Mouse (Mus musculus) telencephalon, adult 2 months (tissue): ENCODE results near the gene Hoxc10.
A peak's percentile ranks its signal among the peaks of the same experiment; 100 is the strongest.

Experiments used
- DNase-seq: peaks from one replicate; pipeline ENCODE4 v3.0.0-alpha.2; 2011; ENCODE audit warnings: low read depth, low spot score

Gene Hoxc10

GRCm38 (mm10) chr15:102967511-102968397 is 1.2 kb downstream of the Hoxc10 start:
- no peak for DNase-seq

DNA sequence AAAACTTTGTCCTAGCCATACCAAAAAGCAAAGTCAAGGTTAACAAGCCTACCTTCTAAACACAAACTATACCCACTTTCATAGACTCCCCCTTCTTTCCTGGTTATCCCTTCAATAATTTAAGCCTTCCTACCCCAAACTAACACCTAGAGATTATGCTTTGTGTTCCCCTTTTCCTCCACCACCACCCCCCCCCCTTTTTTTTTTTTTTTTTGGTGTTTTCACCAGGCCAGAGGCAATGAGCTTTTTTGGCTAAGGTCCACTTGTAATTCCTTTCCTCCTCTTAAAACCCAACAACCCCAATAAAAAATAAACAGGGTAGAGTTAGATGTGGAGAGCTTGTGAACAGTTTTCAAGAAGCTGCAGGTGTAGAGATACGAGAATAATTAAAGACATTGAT is 2.7 kb downstream of the Hoxc10 start:
- no peak for DNase-seq

DNA sequence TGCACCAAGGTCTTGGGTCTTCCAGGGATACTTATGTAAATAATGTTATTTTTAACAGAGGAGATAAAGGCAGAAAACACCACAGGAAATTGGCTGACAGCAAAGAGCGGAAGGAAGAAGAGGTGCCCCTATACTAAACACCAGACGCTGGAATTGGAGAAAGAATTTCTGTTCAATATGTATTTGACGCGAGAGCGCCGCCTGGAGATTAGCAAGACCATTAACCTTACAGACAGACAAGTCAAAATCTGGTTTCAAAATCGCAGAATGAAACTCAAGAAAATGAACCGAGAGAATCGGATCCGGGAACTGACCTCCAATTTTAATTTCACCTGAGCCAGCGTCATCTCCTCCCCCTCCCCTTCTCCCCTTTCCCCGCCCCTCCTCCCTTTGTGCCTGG is 4.1 kb downstream of the Hoxc10 start:
- no peak for DNase-seq

DNA sequence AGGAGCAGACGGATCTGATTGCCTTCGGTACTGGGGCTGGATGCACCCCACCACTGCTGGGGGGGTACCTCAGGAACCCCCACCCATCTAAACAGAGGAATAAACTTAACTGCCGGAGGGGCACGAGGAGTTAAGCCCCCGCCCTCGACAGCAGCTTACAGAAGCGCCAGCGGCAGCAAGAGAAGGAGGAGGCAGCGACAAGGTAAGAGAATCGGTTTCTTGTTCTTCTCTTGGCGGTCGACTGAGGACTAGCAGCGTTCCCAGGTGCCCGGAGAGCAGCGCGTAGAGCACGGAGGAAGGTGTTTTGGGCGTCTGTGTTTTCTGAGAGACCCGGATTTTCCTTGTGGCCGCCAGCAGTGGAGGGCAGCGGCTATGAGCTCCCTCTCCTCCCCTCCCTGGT is 5.7 kb downstream of the Hoxc10 start:
- no peak for DNase-seq

- no peak for DNase-seq
Observed at GRCm38 (mm10) chr15:102972753-102973152, 6.2 kb downstream of the Hoxc10 start.

DNA sequence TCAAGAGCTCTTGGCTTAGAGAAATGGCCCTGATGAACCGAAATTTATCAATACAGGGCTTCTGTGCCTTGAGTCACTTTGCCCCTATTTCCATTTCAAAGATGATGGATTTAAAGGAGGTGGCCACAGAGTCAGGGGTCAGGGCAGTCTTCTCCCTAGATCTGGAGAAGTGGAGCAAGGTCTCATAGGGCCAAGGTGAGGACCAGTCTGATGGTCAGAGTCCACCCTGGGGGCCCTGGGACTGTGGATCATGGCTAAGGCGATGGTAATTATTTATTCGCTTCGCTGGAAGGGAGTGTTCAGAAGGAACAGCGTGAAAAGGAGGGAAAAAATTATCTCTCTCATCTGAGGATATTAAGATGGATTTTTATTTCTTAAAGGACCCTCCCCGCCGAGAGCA is 8.4 kb downstream of the Hoxc10 start:
- DNase-seq, result no peak

GRCm38 (mm10) chr15:102975688-102976111 is 9.1 kb downstream of the Hoxc10 start:
- DNase-seq, result no peak

GRCm38 (mm10) chr15:102976171-102976570 is 9.6 kb downstream of the Hoxc10 start, which contains the start of gene Hoxc9:
Gene Hoxc9 (plus strand): TSS chr15:102976439.
- no peak for DNase-seq

DNA sequence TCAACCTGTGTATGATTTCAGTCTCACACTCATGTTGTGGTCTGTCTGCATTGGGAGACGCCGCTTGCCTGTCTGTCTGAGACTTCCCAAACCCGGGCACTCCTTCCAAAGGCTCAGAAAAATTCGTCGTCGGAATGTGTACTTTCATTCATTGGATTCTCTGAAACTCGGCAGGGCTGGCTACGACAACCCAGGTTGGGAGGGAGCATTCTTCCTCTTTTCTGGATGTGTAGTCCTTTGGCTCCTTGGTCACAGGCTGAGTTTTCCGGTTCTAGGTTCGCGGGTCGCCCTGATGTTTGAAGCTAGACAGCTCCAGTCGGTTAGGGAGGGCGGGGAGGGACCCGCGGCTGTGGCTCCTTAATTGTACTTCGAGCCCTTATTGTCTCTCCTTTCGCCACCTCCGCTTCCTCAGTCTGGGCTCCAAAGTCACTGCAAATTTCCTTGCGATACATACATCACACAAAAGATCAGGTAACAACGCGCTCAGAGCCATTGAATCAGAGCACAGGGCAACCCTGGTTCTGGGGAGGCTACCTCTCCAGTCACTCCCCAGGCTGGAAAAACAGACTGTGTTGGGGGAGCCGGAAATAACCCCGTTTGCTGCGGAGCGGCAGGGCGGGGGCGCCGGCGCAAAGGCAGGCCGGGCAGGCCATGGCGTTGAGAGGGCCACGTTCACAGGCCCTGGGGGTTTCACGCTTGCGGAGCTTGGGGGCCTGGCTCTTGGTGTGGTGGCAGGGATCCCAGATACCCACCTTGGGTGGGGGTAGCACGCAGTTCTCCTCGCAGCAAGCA is 10.2 kb downstream of the Hoxc10 start:
- DNase-seq, result no peak

DNA sequence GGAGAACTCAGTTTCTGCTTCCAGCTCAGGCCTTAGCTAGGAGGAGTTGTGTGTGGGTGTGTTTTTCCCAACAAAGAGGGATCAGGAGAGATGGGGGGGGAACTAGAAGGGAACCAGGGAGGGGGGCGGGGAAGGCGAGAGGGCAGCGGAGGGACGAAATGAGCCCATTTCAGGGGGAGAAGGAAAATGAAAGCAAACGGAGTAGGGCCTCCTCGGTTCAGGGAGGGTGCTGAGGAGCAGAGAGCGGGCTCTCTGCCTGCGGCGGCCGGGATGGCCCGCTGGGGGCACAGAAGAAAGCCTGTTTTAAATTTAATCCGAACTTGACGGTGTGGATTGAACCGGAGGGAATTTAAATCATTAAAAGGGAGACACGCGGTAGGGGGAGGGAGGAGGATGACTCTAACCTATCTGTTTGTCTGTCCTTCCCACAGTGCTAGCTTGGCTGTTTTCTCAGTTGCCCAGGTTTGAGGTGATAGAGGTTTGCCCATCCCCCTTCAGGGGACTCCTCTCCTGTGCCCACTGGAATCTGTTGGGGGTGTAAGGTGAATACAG is 10.9 kb downstream of the Hoxc10 start:
- DNase-seq, result no peak

DNA sequence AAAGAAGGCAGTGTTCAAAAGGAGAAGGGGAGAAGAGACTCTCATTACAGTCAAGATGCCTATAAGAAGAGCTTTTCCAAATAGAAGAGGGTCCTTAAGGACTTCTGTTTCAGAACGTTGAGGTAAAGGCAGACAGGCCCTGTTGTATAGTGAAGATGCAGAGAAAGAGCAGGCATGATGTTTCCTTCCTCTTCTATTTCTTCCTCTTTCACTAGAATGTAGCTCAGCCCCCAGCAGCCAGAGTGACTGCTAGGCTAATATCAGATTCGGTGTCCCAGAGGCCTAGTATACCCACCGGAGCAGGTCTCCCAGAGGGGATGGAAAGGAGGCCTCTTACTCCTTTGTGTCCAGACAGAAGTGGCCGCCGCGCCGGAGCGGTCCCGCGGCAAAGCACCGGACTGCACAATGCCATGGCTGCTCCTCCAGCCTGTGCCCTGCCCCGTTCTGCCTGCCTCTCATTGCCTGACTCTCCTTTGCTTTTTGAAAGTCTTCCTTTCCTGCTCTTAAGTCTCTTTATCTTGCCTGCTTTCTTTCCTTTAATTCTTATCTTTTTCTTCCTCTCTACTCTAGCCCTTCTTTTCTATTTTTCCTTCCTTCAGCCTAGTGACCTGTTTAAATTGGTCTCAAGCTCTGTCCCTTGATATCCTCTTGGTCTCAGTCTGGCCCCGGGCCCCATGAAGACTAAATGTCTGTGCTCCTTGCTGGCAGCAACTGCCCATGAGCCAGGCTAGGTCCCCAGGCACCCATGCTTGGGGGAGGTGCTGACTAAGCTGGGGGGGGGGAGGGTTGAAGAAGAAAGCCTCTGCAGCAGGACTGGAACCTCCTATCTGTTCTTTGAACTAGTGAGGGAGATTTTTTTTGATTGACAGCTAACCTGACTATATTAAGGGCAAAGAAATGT is 12.3 kb downstream of the Hoxc10 start:
- no peak for DNase-seq

DNA sequence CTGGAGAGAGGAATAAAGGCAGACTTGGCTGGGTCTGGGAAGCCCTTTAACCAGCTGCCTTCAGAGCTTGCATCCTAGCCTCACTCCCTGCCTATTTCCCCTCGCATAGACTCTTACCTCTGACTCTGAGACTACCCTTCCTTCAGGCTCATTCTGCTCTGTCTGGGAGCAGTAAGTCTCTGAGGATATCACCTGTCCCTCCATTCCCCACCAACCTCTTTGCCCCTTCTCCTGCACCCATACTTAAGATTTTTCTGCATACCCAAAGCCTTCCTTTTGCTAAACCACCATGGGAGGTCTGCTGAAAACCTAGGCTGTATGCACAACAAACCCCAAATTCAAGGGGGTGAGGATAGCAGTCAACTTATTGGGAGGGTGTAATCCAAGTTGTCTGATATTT is 13.3 kb downstream of the Hoxc10 start:
- no peak for DNase-seq

- DNase-seq, result no peak
Observed at GRCm38 (mm10) chr15:102980352-102980751, 13.8 kb downstream of the Hoxc10 start.

GRCm38 (mm10) chr15:102980912-102981311 is 14.3 kb downstream of the Hoxc10 start:
- no peak for DNase-seq

DNA sequence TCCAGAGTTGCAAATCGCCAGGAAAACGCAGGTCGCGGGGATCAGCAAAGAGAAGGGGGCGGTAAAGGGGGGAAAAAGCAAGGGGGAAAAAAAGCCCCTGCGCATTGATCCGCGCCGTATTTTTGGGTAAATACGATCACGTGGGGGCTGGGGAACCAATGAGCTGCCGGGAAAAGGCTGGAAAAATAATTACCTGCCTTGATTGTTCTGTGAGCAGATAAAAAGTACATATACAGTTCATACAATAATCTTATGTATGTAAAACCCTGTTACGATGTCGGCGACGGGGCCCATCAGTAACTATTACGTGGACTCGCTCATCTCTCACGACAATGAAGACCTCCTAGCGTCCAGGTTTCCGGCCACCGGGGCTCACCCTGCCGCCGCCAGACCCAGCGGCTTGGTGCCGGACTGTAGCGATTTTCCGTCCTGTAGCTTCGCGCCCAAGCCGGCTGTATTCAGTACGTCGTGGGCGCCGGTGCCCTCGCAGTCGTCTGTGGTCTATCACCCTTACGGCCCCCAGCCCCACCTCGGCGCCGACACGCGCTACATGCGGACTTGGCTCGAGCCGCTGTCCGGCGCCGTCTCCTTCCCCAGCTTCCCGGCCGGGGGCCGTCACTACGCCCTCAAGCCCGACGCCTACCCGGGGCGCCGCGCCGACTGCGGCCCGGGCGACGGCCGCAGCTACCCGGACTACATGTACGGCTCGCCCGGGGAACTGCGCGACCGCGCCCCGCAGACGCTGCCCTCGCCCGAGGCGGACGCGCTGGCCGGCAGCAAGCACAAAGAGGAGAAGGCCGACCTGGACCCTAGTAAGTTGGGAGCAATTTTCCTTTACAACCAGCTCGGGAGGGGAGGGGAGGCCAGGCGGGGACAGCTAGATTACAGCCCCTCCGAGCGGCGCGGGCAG is 15.0 kb downstream of the Hoxc10 start:
- DNase-seq, result no peak

- no peak for DNase-seq
Observed at GRCm38 (mm10) chr15:102983716-102984115, 17.1 kb downstream of the Hoxc10 start.

DNA sequence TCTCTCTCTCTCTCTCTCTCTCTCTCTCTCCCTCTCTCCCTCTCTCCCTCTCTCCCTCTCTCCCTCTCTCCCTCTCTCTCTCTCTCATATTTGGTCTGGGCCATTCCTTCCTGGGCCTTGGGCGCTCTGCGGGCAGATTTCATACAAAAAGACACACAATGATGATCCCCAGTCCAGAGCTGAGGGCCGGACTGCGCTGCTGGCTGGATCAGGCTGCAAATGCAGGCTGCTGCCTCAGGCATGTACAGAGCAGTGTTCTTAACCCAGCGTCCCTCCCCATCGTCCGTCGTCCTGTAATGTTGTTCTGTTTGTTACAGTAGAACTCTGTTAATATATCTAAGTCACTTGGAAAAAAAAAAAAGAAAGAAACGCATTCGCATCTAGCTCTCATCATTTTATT is 17.9 kb downstream of the Hoxc10 start:
- DNase-seq, result no peak

GRCm38 (mm10) chr15:102984925-102985324 is 18.3 kb downstream of the Hoxc10 start:
- no peak for DNase-seq

- peak; percentile 32 for DNase-seq
Observed at GRCm38 (mm10) chr15:102987124-102987833, 20.7 kb downstream of the Hoxc10 start.

GRCm38 (mm10) chr15:102988078-102988477 is 21.5 kb downstream of the Hoxc10 start:
- no peak for DNase-seq
